Mouse (Mus musculus) left cerebral cortex, postnatal 14 days (tissue): Measurements from ENCODE around the gene Dnah8. TPM values are rescaled to one million over a fixed set of nuclear protein-coding genes. Genes with fewer than 3 reads are reported as not detected.

ENCODE experiments used
- DNase-seq, 2 experiments: peaks; one replicate each; pipeline ENCODE4 v3.0.0; 2021 to 2022; ENCODE audit warnings: low spot score in 2 of 2, mixed read lengths in 1 of 2
- intact Hi-C: fragments of 180-260 bp; cut with DNase I; formaldehyde crosslinking; loops from one replicate; pipeline ENCODE4 v1.15.1; 2025
- total RNA-seq, 2 experiments: library from RNA; stranded (reverse); gene quantifications; 2 replicates each; pipeline ENCODE4 v1.2.3; 2021

Gene Dnah8
- total RNA-seq, 2 experiments from 2014 or later, result 1.7 to 1.9 TPM

GRCm38 (mm10) chr17:30897075-30897474, 272.9 kb downstream of the Dnah8 start:
- intact Hi-C loops, result no loop called here
- DNase-seq, result no peak

- intact Hi-C loops, result no loop called here
- DNase-seq, result no peak
Measured at GRCm38 (mm10) chr17:30901627-30902026, 277.5 kb downstream of the Dnah8 start, which contains the start of gene Glp1r. Glp1r (plus strand) TSS chr17:30901817.

GRCm38 (mm10) chr17:30904096-30904495, 279.9 kb downstream of the Dnah8 start:
- intact Hi-C loops, result no loop called here
- no peak for DNase-seq

DNA sequence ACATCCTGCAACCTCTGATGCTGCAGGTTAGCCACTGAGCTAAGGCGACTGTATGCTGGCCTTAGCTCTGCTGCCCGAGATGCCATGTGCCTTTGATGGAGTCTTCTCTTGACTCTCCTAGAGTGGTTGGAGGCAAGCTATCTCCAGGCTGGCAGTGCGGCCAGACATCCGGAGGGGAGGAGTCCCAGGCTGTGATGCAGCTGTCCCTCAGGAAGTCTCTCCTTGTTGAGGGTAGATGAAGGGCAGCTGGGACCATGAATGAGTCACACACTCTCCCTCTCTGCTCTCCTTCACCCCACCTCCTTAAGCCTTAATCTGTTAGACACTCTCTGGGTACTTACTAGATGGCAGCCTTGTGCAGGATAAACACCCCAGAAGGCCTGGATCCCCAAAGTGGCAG, 283.4 kb downstream of the Dnah8 start:
- no peak for DNase-seq
- intact Hi-C loops, result no loop called here

DNA sequence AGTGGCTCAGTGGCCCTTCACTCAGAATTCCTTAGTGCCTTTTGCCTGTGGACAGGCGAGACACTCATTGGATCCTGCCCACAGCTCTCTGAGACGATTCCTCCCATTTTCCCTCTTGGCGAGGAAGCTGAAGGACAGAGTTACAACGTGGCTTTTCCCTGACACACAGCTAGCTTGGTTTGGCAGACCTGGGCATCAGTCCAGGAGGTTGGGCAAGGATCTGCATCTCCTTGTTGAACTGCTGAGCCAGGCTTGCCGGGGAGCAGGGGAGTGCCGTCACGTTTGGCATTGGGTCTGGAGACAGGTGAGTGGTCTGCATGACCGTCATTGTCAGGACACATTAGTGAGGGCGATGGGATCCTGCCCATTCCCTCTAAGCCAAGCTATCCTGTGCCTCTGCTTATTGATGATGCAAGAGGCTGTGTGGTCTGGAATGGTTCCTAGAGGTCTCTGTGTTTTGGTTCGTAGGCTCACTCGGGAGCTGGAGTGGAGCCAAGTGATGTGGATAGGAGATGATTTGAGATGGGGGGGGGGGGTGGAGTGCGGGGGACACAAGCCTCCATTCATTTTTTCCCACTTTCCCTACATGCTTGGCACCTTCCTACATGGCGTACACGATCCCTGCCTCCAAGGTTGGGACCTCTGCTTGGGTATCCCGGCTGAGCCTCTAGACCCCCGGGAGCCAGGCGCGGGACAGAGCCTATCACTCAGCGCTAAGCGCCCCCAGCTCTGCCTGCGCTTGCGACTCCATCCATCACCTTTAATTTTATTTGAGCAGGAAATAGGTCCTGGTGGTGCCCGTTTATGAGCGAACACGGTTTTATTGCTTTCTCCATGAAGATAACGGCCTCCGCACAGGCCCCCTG, 286.9 kb downstream of the Dnah8 start:
- intact Hi-C loops, result no loop called here
- peak in 1 of 2 experiments; percentile 11 for DNase-seq

- DNase-seq, result no peak
- intact Hi-C loops, result no loop called here
Measured at GRCm38 (mm10) chr17:30911732-30912088, 287.6 kb downstream of the Dnah8 start.

- intact Hi-C loops, result no loop called here
- no peak for DNase-seq
Measured at GRCm38 (mm10) chr17:30912536-30912935, 288.4 kb downstream of the Dnah8 start.

- DNase-seq, result no peak
- intact Hi-C loops, result no loop called here
Measured at GRCm38 (mm10) chr17:30914264-30914663, 290.1 kb downstream of the Dnah8 start.

DNA sequence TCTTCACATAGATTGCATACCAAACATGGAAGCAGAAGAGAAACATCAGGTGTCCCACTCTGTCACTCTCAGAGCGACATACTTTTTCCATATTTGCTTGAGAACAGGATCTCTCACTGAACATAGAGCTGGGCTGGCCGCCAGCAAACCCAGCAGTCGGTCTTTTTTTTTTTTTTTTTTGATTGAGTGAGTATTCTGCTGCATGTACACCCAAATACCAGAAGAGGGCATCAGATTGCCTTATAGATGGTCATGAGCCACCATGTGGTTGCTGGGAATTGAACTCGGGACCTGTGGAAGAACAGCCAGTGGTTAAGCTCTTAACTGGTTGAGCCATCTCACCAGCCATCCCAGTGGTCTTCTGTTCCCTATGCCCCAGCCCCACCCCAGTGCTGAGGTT, 299.4 kb downstream of the Dnah8 start:
- intact Hi-C loops, result no loop called here
- DNase-seq, result no peak

Other genes with a start within 250 kb of the Dnah8 start
- gene Btbd9, start 47.9 kb upstream of the Dnah8 start, total RNA-seq, result 10 to 100 TPM; 78.9 to 95.2 TPM
- 100 to 1,000 TPM; 131 to 136 TPM for gene Glo1, start 2.5 kb downstream of the Dnah8 start, total RNA-seq